Mouse (Mus musculus) layer of hippocampus, adult 18-20 months (tissue): Measurements from ENCODE around the gene Chrnb2. TPM values are rescaled to one million over a fixed set of nuclear protein-coding genes. Genes with fewer than 3 reads are reported as not detected.

Source experiments
- DNase-seq, 2 experiments: peaks; one replicate each; pipeline ENCODE4 v3.0.0; 2022; ENCODE audit warnings: low spot score in 2 of 2
- total RNA-seq, 2 experiments: library from RNA; stranded (reverse); gene quantifications; 2 replicates each; pipeline ENCODE4 v1.2.3; 2021

Chrnb2 gene
- total RNA-seq, 2 experiments from 2014 or later = 31.3 to 31.5 TPM

GRCm38 (mm10) chr3:89780102-89780501 is 15.7 kb upstream of the Chrnb2 start:
- no peak for DNase-seq

- no peak for DNase-seq
These were observed 11.6 kb upstream of the Chrnb2 start for GRCm38 (mm10) chr3:89776001-89776400.

GRCm38 (mm10) chr3:89774236-89774960 is 10.0 kb upstream of the Chrnb2 start:
- DNase-seq = no peak

- peak in 1 of 2 experiments; percentile 37 for DNase-seq
These were observed 9.3 kb upstream of the Chrnb2 start for GRCm38 (mm10) chr3:89773740-89774211.

- peak; percentile 98 for DNase-seq
These were observed 8.7 kb upstream of the Chrnb2 start, which contains the start of gene Ube2q1 for GRCm38 (mm10) chr3:89772968-89773709. Gene Ube2q1 (plus strand): TSS chr3:89773616.

- peak; percentile 81 to 89 for DNase-seq
These were observed 8.1 kb upstream of the Chrnb2 start for GRCm38 (mm10) chr3:89772588-89772967.

- no peak for DNase-seq
These were observed 6.1 kb upstream of the Chrnb2 start for GRCm38 (mm10) chr3:89770425-89771002.

- no peak for DNase-seq
These were observed 5.2 kb upstream of the Chrnb2 start for GRCm38 (mm10) chr3:89769584-89769983.

- no peak for DNase-seq
These were observed 4.6 kb downstream of the Chrnb2 start for GRCm38 (mm10) chr3:89759786-89760185.

- DNase-seq = no peak
These were observed 6.6 kb downstream of the Chrnb2 start for GRCm38 (mm10) chr3:89757851-89758250.

GRCm38 (mm10) chr3:89755283-89755682 is 9.1 kb downstream of the Chrnb2 start:
- DNase-seq = no peak

GRCm38 (mm10) chr3:89752307-89752706 is 12.1 kb downstream of the Chrnb2 start:
- DNase-seq = no peak

- no peak for DNase-seq
These were observed 25.9 kb downstream of the Chrnb2 start for GRCm38 (mm10) chr3:89738509-89738908.

- DNase-seq = no peak
These were observed 32.3 kb downstream of the Chrnb2 start for GRCm38 (mm10) chr3:89732091-89732490.

- DNase-seq = peak in 1 of 2 experiments; percentile 50
These were observed 33.8 kb downstream of the Chrnb2 start for GRCm38 (mm10) chr3:89730350-89731331.

GRCm38 (mm10) chr3:89728848-89729247 is 35.6 kb downstream of the Chrnb2 start:
- DNase-seq = no peak

- no peak for DNase-seq
These were observed 37.4 kb downstream of the Chrnb2 start for GRCm38 (mm10) chr3:89727028-89727427.

- no peak for DNase-seq
These were observed 40.9 kb downstream of the Chrnb2 start for GRCm38 (mm10) chr3:89723400-89724084.

- DNase-seq = no peak
These were observed 42.4 kb downstream of the Chrnb2 start for GRCm38 (mm10) chr3:89722032-89722431.

GRCm38 (mm10) chr3:89715967-89716256 is 48.5 kb downstream of the Chrnb2 start:
- DNase-seq = peak in 1 of 2 experiments; percentile 26
